Mouse (Mus musculus) olfactory bulb, adult 2 months (tissue): ENCODE measurements around the gene Ptar1.

Experiments used
- CTCF ChIP-seq: fragments of 200-500 bp; IDR thresholded peaks from 2 replicates; pipeline ENCODE4 v1.5.1; 2012; ENCODE audit warnings: low read depth, mild to moderate bottlenecking, low read length, moderate library complexity; ENCODE audit not compliant: insufficient read depth
- POLR2A ChIP-seq: fragments of 200-500 bp; IDR thresholded peaks from 2 replicates; pipeline ENCODE4 v1.6.1; 2012; ENCODE audit warnings: mild to moderate bottlenecking, low read depth, low read length, moderate library complexity; ENCODE audit not compliant: insufficient read depth

DNA sequence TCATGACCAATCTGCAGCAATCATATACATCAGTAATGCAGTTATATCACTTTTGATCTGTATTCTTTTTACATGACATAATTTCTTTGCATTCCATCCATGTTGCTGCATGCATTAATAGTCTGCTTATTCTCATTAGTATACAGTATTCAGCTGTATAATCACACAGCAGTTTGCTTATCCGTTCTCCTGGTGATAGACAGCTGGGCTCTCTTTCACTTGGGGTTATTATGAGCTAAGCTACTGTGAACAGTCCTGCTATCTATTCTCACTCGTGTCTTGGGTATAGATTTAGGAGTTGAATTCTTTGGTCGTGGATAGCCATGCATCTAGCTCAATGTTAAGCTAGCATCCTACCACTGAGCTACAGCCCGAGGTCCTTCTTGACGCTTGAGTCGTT, 88.1 kb downstream of the Ptar1 start:
- TF ChIP-seq CTCF (no peak), POLR2A (no peak)
